Mouse (Mus musculus) intestine, embryonic 16.5 days (tissue): Measurements from ENCODE around the gene 4930404N11Rik. TPM values are rescaled to one million over a fixed set of nuclear protein-coding genes. Genes with fewer than 3 reads are reported as not detected.

Experiments used
- ATAC-seq: fragments of 200-750 bp; cut with Nextera tagmentation; 2 replicates; pipeline ENCODE4 v1.8.0; 2017; ENCODE audit warnings: moderate TSS enrichment, moderate library complexity
- H3K27ac ChIP-seq: fragments of 300-500 bp; sonication (generic); 2 replicates; pipeline ENCODE4 v1.5.1; 2014; ENCODE audit warnings: mild to moderate bottlenecking, low read length
- H3K27me3 ChIP-seq: fragments of 300-500 bp; sonication (generic); replicated peaks from 2 replicates; pipeline ENCODE4 v1.6.1; 2014; ENCODE audit warnings: low read length, control low read depth, mixed read lengths; ENCODE audit not compliant: control insufficient read depth, insufficient read depth
- H3K36me3 ChIP-seq: fragments of 300-500 bp; sonication (generic); 2 replicates; pipeline ENCODE4 v1.6.1; 2014; ENCODE audit warnings: low read length, control low read depth; ENCODE audit not compliant: control insufficient read depth, insufficient read depth
- H3K4me1 ChIP-seq: fragments of 300-500 bp; sonication (generic); 2 replicates; pipeline ENCODE4 v1.6.1; 2014; ENCODE audit warnings: low read length, control low read depth, mixed read lengths; ENCODE audit not compliant: control insufficient read depth, insufficient read depth
- H3K4me2 ChIP-seq: fragments of 300-500 bp; sonication (generic); 2 replicates; pipeline ENCODE4 v1.6.1; 2014; ENCODE audit warnings: low read depth, low read length, control low read depth
- H3K4me3 ChIP-seq: fragments of 300-500 bp; sonication (generic); 2 replicates; pipeline ENCODE4 v1.5.1; 2014; ENCODE audit warnings: mild to moderate bottlenecking, low read length
- H3K9ac ChIP-seq: fragments of 300-500 bp; sonication (generic); 2 replicates; pipeline ENCODE4 v1.6.1; 2014; ENCODE audit warnings: low read depth, low read length
- H3K9me3 ChIP-seq: fragments of 300-500 bp; sonication (generic); 2 replicates; pipeline ENCODE4 v1.6.1; 2016; ENCODE audit warnings: low read length, control low read depth; ENCODE audit not compliant: control insufficient read depth
- WGBS: fragments of 180-500 bp; shearing (Covaris S2); extraction: QIAGEN DNeasy Blood & Tissue Kit; methylation state at CpG from one replicate; pipeline ENCODE4 v1.1.7; 2014; 5-methylcytosine and 5-hydroxymethylcytosine counted together
- polyA plus RNA-seq: library from polyadenylated mRNA; unstranded; fragments of >200 nt; fragmentation: Nextera tagmentation; extraction: Ambion mirVana; gene quantifications from 2 replicates; pipeline ENCODE4 v1.2.1, GENCODE M21; 2015

The 4930404N11Rik gene
- polyA plus RNA-seq, 1 experiment from 2014 or later: 1.4 TPM

DNA sequence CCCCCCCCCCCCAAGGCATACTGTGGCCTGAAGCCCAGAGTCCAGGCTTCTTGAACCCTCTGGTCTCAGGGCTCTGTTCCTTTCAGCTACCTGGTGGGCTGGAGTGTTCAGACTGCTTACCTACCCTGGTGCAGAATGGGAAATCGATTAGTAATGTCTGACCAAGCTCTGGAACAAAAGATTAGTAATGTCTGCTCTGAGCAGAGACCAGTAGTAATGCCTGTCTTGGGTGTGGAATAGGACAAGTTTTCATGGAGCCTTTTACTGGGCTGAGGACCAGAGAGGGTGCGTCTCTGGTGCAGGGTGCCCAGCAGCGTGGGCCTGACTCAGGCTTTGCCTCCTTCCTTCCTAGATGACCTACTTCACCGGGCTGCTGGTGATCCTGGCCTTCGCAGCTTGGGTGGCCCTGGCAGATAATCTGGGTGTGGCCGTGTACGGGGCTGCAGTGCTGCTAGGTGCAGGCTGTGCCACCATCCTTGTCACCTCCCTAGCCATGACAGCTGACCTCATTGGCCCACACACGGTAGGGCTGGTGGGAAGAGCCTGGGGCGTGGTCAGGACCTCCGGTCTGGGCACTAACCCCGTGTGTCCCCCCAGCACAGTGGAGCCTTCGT, 3.2 kb downstream of the 4930404N11Rik start:
- Histone ChIP-seq H3K4me2 (0 out of 2 replicates have a peak overlapping the region, but pooled peaks have one; percentile 5), H3K4me3 (no peak overlapping the region), H3K36me3 (peaks cover 22% of the 10 kb centered on the region), H3K4me1 (peaks cover 77% of the 10 kb centered on the region), H3K27ac (no peak overlapping the region; the same call in 1 of the 2 replicates), H3K9me3 (no peaks in the 10 kb centered on the region), H3K27me3 (peaks cover 4% of the 10 kb centered on the region; the same call in 1 of the 2 replicates), H3K9ac (0 out of 2 replicates have a peak overlapping the region, but pooled peaks have one; percentile 61)
- no peak for ATAC-seq
- WGBS: 67% methylated on average over 12 of the region's 12 CpGs

- H3K9me3 ChIP-seq: no peaks in the 10 kb centered on the region
- H3K9ac ChIP-seq: peak overlapping the region; percentile 40; the same call in 1 of the 2 replicates
- no peak overlapping the region for H3K4me3 ChIP-seq
- no peak for ATAC-seq
- H3K4me2 ChIP-seq: no peak overlapping the region
- peaks cover 13% of the 10 kb centered on the region for H3K36me3 ChIP-seq
- H3K27ac ChIP-seq: peak overlapping the region; percentile 27; the same call in 1 of the 2 replicates
- 62% methylated on average over 8 of the region's 8 CpGs for WGBS
- H3K27me3 ChIP-seq: peaks cover 4% of the 10 kb centered on the region; the same call in 1 of the 2 replicates
- peaks cover 73% of the 10 kb centered on the region for H3K4me1 ChIP-seq
Measured at GRCm38 (mm10) chr10:81360721-81361120, 4.9 kb downstream of the 4930404N11Rik start.

DNA sequence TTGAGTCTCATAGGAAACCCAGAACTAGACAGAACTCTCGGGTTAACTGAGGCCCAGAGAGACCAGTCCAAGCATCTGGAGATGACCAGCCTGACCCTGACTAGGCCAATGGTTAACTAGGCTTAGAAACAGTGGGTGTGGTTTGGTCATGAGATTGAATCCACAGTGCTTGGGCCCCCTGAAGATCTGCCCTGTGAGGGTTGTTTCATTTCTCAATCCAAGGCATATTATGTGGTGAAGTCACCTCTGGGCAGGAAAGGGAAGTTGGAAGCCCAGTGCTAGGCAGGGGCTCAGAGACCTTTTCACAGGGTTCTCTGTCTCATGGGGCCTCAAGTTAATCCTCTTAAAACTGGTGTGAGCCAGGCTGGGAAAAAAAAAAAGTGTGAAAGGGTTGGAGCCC, 6.8 kb downstream of the 4930404N11Rik start:
- peak overlapping the region; percentile 83 for H3K4me3 ChIP-seq
- H3K9me3 ChIP-seq: no peaks in the 10 kb centered on the region
- peak overlapping the region; percentile 83 for H3K27ac ChIP-seq
- 33% methylated on average over 1 of the region's 1 CpGs for WGBS
- H3K36me3 ChIP-seq: peaks cover 13% of the 10 kb centered on the region
- H3K4me1 ChIP-seq: peaks cover 63% of the 10 kb centered on the region
- ATAC-seq: peak; percentile 49
- peaks cover 4% of the 10 kb centered on the region; the same call in 1 of the 2 replicates for H3K27me3 ChIP-seq
- H3K4me2 ChIP-seq: peak overlapping the region; percentile 96
- peak overlapping the region; percentile 94 for H3K9ac ChIP-seq

DNA sequence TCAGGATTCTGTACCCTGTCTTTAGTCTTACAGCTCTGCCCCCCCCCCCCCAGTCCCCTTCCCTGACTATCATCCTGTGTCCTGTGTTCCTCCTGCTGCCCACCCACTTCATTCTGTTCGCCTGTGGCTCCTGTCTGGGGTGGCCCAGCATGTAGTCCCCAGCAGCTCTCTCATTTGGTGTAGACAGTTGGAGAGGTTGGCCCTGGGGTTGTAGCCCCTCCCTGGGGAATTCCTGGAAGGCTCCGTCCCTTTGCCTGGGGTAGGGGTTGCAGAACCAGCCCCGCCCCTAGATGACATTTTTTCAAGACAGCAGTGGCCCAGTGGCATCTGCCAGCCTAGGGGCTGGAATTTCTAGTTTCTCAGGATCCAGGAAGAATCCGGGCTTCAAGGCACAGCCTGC, 7.4 kb downstream of the 4930404N11Rik start:
- ATAC-seq: no peak
- Histone ChIP-seq H3K36me3 (peaks cover 13% of the 10 kb centered on the region), H3K4me3 (peak overlapping the region; percentile 83), H3K27ac (peak overlapping the region; percentile 83), H3K27me3 (peaks cover 4% of the 10 kb centered on the region; the same call in 1 of the 2 replicates), H3K9ac (peak overlapping the region; percentile 94), H3K4me2 (peak overlapping the region; percentile 96), H3K4me1 (peaks cover 56% of the 10 kb centered on the region), H3K9me3 (no peaks in the 10 kb centered on the region)
- WGBS: 38% methylated on average over 4 of the region's 4 CpGs

DNA sequence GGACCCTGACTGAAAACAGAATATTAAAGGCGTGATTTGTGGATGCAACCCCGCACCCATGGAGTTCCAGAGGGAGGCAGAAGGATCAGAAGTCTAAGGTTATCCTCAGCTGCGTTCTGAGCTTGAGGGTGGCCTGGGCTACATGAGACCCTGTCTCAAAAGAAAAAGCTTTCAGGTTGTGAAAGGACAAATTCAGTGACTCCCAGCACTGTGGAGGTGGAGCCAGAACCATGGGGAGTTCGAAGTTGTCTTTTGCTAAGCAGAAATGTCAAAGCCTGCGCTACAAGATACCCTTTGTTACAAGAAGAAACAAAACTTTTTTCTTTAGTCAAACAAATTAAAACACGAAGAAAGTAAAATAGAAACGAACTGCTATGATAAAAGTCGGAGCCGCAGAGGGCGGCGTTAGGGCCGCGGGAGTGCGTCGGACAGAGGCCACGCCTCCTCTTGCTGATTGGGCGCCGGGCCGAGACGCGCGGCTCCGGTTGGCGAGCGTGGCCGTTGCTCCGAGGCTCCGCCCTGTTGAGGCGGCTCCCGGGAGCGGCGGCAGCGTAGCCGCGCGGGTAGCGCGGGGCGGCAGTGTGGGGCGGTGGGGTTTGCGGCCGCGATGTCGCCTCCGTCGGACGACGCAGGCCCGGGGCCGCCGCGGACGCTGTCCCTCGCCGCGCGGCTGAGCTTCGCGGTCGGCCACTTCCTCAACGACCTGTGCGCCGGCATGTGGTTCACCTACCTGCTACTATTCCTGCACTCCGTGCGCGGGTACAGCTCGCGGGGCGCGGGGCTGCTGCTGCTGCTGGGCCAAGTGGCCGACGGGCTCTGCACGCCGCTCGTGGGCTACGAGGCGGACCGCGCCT, 8.4 kb downstream of the 4930404N11Rik start, which contains the start of gene Mfsd12:
TSS of gene Mfsd12 (plus strand) at position 501 of the 854 bp plus-strand sequence.
- Histone ChIP-seq H3K9me3 (no peaks in the 10 kb centered on the region), H3K4me2 (peak within 1 kb of the TSS; percentile 96), H3K27ac (peak within 1 kb of the TSS; percentile 83), H3K36me3 (peaks cover 7% of the 10 kb centered on the region; the same call in 1 of the 2 replicates), H3K9ac (peak within 1 kb of the TSS; percentile 94), H3K27me3 (no peaks in the 10 kb centered on the region), H3K4me1 (peaks cover 47% of the 10 kb centered on the region), H3K4me3 (peak within 1 kb of the TSS; percentile 83)
- 2% methylated on average over 73 of the region's 79 CpGs for WGBS
- peak; percentile 80 for ATAC-seq

DNA sequence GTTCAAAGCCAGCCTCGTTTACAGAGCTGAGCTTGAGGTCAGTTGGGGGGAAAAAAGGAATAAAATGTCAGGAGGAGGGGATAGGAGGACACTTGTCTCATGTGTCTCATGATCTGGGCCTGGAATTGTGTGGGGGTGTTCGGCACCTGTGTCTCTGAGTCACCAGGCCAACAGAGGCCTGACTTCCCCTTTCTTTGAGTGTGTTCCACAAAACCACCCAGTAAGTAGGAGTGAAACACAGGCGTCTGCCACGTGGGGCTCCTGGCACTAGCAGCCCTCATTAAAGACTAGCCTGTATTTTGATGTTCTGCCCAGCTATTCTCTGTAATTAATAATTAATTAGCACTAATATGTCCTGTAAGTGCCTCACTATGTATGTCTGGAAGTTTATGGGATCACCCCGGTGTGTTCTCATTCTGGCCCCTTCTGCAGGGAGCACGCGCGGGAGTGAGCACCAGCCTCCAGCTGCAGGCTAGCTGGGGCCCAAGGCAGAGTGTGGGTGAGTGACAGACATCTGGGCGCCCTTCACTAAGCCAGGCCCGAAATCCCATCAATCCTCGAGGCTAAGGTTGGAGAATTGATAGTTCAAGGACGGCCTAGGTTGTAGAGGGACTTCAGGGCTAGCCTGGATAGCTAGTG, 9.1 kb downstream of the 4930404N11Rik start:
- H3K27me3 ChIP-seq: no peaks in the 10 kb centered on the region
- H3K4me3 ChIP-seq: peak overlapping the region; percentile 83; the same call in 1 of the 2 replicates
- peaks cover 47% of the 10 kb centered on the region for H3K4me1 ChIP-seq
- ATAC-seq: no peak
- H3K4me2 ChIP-seq: peak overlapping the region; percentile 44
- 0 out of 2 replicates have a peak overlapping the region, but pooled peaks have one; percentile 23 for H3K9ac ChIP-seq
- peaks cover 7% of the 10 kb centered on the region; the same call in 1 of the 2 replicates for H3K36me3 ChIP-seq
- no peaks in the 10 kb centered on the region for H3K9me3 ChIP-seq
- no peak overlapping the region for H3K27ac ChIP-seq
- 49% methylated on average over 12 of the region's 12 CpGs for WGBS

DNA sequence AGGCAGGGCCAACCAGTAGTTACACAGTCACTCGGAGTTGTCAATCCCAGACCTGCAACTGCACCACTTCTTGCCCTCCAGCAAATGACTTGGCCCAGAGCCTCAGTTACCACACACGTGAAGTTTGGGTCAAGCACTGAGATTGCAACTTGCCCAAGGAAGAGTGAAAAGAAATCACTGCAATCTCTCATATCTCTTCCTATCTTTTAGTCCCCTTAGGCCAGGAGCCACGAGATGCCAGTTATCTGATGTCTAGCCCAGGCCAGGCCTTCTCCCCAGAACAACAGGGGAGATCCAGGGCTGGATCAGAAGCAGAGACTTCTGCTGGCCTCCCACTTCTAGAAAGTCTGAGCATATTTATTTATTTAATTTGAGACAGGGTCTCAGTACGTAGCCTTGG, 10.1 kb downstream of the 4930404N11Rik start:
- Histone ChIP-seq H3K4me3 (no peak overlapping the region), H3K9me3 (no peaks in the 10 kb centered on the region), H3K4me1 (peaks cover 37% of the 10 kb centered on the region), H3K4me2 (no peak overlapping the region), H3K9ac (no peak overlapping the region), H3K27ac (no peak overlapping the region), H3K27me3 (no peaks in the 10 kb centered on the region), H3K36me3 (0 out of 2 replicates have a peak, but pooled peaks cover 2% of the 10 kb centered on the region)
- no peak for ATAC-seq
- WGBS: 80% methylated on average over 4 of the region's 4 CpGs

DNA sequence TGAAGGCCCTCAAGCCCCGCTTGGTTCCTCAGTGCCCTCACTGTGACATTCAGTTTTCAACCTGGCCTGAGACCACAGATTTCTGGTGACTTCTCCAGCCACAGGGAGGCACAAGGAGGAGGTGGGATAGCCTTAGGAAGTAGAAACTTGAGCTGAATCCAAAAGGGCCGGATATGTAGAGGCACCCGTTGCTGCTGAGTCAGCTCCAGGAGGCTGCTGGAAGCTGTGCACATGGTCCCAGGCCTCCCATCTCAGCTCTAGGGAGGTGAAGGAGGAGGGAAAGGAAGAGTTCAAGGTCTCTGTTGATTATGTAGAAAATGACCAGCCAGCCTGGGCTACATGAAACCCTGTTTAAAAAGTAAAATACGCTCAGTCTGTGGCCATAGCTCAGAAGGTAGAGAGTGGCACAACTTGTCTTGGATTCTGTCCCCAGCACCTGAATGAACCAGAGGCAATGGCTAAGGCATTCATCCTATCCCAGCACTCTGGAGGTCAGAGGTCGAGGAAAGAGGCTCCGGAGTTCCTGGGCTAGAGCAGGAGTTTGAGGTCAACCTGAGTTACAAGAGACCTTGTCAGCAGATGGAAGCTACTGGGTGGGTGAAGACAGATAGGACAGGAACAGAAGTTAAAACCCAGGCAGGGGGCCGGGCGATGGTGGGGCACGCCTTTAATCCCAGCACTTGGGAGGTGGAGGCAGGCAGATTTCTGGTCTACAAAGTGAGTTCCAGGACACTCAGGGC, 10.7 kb downstream of the 4930404N11Rik start:
- no peak overlapping the region for H3K4me3 ChIP-seq
- no peak overlapping the region for H3K27ac ChIP-seq
- 0 out of 2 replicates have a peak overlapping the region, but pooled peaks have one; percentile 17 for H3K9ac ChIP-seq
- no peak for ATAC-seq
- peaks cover 33% of the 10 kb centered on the region for H3K4me1 ChIP-seq
- 69% methylated on average over 9 of the region's 9 CpGs for WGBS
- no peak overlapping the region for H3K4me2 ChIP-seq
- H3K9me3 ChIP-seq: no peaks in the 10 kb centered on the region
- H3K36me3 ChIP-seq: no peaks in the 10 kb centered on the region
- no peaks in the 10 kb centered on the region for H3K27me3 ChIP-seq
